Mouse (Mus musculus) right cerebral cortex, postnatal 4 days (tissue): Measurements from ENCODE around the gene Phactr2.

ENCODE experiments used
- DNase-seq: peaks from one replicate; pipeline ENCODE4 v3.0.0-alpha.2; 2022

The Phactr2 gene

GRCm38 (mm10) chr10:13388116-13388922, 85.9 kb downstream of the Phactr2 start:
- peak; percentile 6 for DNase-seq

GRCm38 (mm10) chr10:13384866-13385265, 89.3 kb downstream of the Phactr2 start:
- no peak for DNase-seq

GRCm38 (mm10) chr10:13377895-13378294, 96.3 kb downstream of the Phactr2 start:
- no peak for DNase-seq

- DNase-seq = no peak
These were observed 97.6 kb downstream of the Phactr2 start for GRCm38 (mm10) chr10:13376428-13377260.

GRCm38 (mm10) chr10:13375820-13376219, 98.4 kb downstream of the Phactr2 start:
- DNase-seq = peak; percentile 8

- no peak for DNase-seq
These were observed 104.4 kb downstream of the Phactr2 start for GRCm38 (mm10) chr10:13369581-13370375.

GRCm38 (mm10) chr10:13364286-13364580, 110.0 kb downstream of the Phactr2 start:
- no peak for DNase-seq

- no peak for DNase-seq
These were observed 110.5 kb downstream of the Phactr2 start for GRCm38 (mm10) chr10:13363499-13364285.

GRCm38 (mm10) chr10:13360913-13361312, 113.3 kb downstream of the Phactr2 start:
- no peak for DNase-seq

GRCm38 (mm10) chr10:13359846-13360245, 114.4 kb downstream of the Phactr2 start:
- no peak for DNase-seq

GRCm38 (mm10) chr10:13358679-13359078, 115.5 kb downstream of the Phactr2 start:
- no peak for DNase-seq

GRCm38 (mm10) chr10:13346609-13347290, 127.5 kb downstream of the Phactr2 start:
- DNase-seq = no peak

GRCm38 (mm10) chr10:13340583-13340982, 133.6 kb downstream of the Phactr2 start:
- no peak for DNase-seq

- no peak for DNase-seq
These were observed 137.2 kb downstream of the Phactr2 start for GRCm38 (mm10) chr10:13336964-13337363.

GRCm38 (mm10) chr10:13335814-13336213, 138.4 kb downstream of the Phactr2 start:
- DNase-seq = no peak

- no peak for DNase-seq
These were observed 138.9 kb downstream of the Phactr2 start for GRCm38 (mm10) chr10:13335347-13335746.

- DNase-seq = no peak
These were observed 140.4 kb downstream of the Phactr2 start for GRCm38 (mm10) chr10:13333781-13334180.

GRCm38 (mm10) chr10:13332985-13333384, 141.2 kb downstream of the Phactr2 start:
- no peak for DNase-seq

GRCm38 (mm10) chr10:13331405-13332032, 142.7 kb downstream of the Phactr2 start:
- no peak for DNase-seq

GRCm38 (mm10) chr10:13328602-13329001, 145.6 kb downstream of the Phactr2 start:
- DNase-seq = no peak

GRCm38 (mm10) chr10:13326149-13326873, 147.9 kb downstream of the Phactr2 start:
- DNase-seq = no peak
